Comparison of ENCODE assay signal across 5 mouse cellular contexts in genomic region chr7:135768064-135768463, GRCm38 (mm10).
"Had no signal": no experiment of that assay in that cellular context is flagged by ENCODE, and none has a peak within 500 bp of the region (broad histone marks: within the 10 kb centered on the region; RNA-seq: fewer than 3 reads in every experiment).

No protein-coding gene starts in this region.

- H3K27me3 ChIP-seq: liver, embryonic 13.5 days; midbrain, embryonic 12.5 days; stomach, embryonic 15.5 days had no signal

- H3K4me2 ChIP-seq: liver, embryonic 13.5 days; midbrain, embryonic 12.5 days; stomach, embryonic 15.5 days had no signal

- H3K9ac ChIP-seq: liver, embryonic 13.5 days; midbrain, embryonic 12.5 days; stomach, embryonic 15.5 days had no signal

- H3K4me3 ChIP-seq: layer of hippocampus, adult 2 months; liver, embryonic 13.5 days; midbrain, embryonic 12.5 days; stomach, embryonic 15.5 days had no signal

- H3K4me1 ChIP-seq: liver, embryonic 13.5 days; stomach, embryonic 15.5 days had no signal

- H3K9me3 ChIP-seq: liver, embryonic 13.5 days; midbrain, embryonic 12.5 days; stomach, embryonic 15.5 days had no signal

- H3K27ac ChIP-seq: kidney, postnatal 0 days; layer of hippocampus, adult 2 months; liver, embryonic 13.5 days; midbrain, embryonic 12.5 days; stomach, embryonic 15.5 days had no signal

- H3K36me3 ChIP-seq: liver, embryonic 13.5 days; midbrain, embryonic 12.5 days; stomach, embryonic 15.5 days had no signal
